Mouse (Mus musculus) forelimb bud, embryonic 11.5 days (tissue): ENCODE data around the gene Grin2d.
"Not testable (repeated sequence)": the region's sequence is repeated elsewhere in the genome, so short reads cannot be mapped to it uniquely, and the experiment has no call there.

ENCODE experiments used
- DNase-seq: peaks from one replicate; pipeline ENCODE4 v3.0.0-alpha.2; 2012; ENCODE audit warnings: low read depth, low spot score

The Grin2d gene

DNA sequence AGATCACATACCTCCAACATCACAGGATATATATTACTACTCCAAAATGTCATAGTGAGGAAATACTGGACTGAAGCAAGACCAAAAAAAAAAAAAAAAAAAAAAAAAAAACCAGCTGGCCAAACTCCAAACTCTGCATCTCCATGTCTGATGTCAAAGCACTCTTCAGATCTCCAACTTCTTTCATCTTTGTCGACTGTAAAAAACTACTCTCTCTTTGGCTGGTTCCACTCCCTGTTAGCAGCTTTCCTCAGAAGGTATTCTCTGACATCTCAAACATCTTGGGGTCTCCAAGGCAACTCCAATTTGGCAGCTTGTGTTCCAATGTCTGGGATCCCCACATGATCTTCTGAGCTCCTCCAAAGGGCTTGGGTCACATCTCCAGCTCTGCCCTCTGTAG is at the start of gene Grin2d:
Grin2d (minus strand) TSS at position 101 of the 400 bp plus-strand sequence.
- not testable (repeated sequence) for DNase-seq

DNA sequence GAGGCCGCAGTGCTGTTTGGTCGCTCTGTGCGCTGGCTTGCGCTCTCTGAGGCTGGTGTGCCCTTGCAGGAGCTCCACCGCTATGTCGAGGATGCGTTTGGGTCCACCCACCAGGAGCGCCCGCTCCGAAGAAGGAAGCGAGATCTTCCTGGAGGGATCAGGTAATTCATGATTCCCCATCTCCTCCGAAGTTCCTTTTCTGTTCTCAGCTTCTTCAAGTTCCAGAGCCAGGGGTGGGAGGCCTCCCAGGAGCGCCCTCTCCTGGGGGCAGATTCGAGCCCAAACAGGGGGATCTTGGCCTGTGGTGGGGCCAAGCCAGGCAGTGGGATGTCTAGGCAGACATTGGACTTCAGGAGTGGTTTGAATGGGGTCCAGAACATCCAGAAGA is 46.2 kb upstream of the Grin2d start:
- DNase-seq: no peak

DNA sequence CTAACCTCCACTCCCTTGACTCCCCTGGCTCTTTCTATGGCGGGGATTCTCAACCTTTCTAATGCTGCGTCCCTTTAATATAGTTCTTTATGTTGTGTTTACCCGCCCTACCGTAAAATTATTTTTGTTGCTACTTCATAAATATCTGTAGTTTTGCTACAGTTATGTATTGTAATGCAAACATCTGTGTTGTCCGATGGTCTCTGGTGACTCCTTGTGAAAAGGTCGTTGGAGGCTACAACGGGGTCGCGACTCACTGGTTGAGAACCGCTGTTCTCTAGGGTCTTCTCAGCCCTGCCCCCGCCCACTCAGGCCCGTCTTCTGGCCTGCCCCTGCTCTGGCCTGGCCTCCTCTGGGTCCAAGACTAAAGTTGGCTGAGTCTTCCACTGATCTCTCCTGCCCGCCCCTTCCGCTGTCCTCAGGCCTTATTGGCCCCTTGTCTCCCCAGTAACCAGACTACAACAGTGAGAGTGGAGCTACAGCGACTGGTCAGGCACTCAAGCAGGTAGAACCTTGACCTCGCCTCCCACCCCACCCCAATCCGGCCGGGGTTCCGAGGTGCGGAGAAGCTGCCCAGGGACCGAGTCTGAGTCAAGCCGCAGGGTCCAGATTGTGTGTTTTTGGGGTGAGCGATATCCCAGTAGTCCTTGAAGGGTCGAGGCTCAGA is 45.7 kb upstream of the Grin2d start, which contains the start of gene Ccdc114:
Ccdc114 (plus strand) TSS at position 311 of the 667 bp plus-strand sequence.
- DNase-seq: peak; percentile 31

DNA sequence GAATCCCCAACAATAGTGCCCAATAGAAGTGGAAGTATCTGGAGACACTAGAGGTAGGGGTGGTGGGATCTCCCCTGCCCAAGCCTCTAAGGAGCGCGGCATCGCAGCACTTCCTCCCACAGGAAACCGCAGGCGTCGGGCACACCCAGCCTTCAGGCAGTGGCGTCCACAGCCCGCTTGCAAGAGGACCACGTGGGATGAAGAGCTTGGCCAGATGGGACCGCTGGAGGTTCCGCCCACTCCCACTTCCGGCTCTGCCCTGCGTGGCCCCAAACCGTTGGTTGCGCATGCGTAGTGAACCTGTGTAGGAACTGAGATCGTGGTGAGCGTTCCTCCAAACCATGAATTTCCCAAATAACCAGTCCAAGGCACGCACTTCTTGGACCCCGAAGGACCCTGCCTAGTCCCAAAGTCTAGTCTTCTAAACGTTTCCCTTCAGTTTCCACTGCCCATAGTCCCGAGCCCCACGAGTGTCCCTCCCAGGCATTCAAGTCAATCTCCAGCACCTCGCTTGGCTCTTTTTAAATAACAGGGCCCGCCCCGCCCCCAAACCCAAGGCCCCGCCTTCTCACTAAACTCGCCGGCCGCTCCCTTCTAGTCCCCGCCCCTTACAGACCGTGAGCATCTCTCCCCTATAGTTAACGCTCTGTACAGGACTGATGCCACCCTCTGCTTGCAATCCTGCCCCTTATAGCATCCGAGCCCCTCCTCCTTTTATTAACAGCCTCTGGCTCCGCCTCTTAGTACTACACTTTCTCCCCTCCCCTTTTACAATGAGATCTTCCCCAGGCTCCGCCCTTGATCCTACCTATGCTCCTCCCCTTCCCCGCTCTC is 45.0 kb upstream of the Grin2d start:
- peak; percentile 95 for DNase-seq

DNA sequence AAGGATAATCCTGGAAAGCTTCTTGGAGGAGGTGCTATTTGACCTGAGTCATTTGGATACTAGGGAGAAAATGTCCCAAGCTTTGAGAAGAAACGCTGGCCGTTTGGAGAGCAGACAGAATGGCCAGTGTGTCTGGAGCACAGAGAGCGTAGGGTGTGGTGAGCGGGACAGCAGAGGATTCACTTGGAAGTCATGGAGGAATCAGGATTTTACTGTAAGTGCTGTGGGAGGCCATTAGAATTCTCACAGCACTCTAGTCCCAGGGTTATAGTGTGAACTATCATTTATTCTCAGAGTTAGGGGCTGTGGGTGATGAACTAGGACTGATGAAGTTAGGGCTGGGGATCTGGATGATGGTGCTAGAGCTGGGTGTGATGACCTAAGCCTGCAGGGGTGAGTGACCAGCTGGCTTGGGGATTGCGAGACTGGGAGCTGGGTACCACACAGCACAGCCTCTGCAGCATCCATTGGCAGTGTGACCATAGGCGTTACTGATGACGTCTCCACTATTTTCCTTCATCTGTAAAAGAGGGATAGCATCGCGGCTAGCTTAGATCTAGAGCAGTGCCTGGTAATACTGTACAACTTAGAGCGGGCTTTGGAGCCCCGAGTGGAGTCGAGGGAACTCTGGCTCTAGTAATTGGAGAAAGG is 43.9 kb upstream of the Grin2d start:
- DNase-seq: no peak

DNA sequence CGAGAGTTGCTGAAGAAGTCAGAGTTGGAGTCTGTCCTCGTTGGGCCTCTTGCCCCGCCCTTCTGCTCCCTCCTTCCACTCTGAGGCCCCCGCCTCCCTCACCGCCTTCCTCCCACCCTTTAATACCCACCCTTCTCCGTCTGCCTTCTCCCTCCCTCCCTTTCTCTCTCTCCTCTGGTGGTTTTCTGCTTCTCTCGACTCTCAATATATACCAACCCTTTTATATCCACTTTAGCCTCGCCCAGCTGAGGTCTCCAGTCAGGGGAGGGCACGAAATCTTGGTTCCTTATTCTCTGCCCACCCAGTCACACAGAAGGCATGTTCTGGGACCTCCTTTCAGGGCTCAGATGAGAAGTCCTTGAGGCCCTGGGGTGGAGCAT is 43.1 kb upstream of the Grin2d start, which contains the start of gene Emp3:
Emp3 (minus strand) TSS at position 163 of the 380 bp plus-strand sequence.
- no peak for DNase-seq

DNA sequence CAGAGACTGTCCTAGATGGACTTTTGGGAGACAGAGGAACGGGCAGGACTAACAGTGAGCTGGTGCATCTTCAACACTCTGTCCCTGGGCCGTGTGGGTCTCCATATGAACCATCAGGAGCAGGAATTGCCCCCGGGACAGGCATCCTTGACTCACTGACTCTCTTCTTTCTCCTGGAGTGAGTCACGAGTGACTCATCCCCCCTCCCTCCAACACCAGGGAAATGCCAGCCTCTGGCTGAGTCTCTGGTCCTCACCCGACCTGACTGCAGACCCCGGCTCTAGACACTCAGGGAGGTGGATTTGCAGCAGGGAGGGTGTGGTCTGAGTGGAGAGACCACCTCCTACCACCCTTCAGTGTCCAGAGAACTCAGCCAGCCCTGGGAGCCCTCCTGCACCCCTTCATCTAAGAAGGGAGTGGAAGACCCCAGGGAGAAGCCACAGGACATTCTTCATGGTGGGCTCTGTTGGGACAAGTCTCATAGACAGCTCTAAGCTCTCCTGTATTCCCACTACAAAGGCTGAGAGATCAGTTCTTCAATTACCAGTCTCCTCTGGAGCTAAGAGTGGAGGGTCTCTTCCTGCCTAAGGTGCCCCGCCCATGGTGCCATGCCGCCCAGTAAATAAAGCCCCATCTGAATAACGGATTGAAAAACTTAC is 42.5 kb upstream of the Grin2d start:
- no peak for DNase-seq

DNA sequence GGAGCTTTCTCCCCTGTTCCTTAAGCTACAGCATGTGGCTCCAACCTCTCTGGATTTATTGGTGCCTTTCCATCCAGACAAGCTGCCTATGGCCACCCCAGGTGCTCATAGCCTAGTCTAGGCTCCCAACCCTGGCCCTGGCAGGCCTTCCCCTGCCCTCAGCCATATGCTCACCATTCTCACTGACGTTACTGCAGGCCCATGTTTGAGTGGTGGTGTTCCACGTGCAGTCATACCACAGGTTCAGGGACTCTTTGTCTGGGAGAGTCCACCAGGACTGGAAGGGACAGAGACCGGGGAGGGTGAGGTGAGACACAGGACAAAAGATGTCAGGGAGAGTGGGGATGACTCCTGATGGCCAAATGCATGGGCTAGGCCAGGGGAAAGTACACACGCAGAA is 41.6 kb upstream of the Grin2d start:
- DNase-seq: no peak

DNA sequence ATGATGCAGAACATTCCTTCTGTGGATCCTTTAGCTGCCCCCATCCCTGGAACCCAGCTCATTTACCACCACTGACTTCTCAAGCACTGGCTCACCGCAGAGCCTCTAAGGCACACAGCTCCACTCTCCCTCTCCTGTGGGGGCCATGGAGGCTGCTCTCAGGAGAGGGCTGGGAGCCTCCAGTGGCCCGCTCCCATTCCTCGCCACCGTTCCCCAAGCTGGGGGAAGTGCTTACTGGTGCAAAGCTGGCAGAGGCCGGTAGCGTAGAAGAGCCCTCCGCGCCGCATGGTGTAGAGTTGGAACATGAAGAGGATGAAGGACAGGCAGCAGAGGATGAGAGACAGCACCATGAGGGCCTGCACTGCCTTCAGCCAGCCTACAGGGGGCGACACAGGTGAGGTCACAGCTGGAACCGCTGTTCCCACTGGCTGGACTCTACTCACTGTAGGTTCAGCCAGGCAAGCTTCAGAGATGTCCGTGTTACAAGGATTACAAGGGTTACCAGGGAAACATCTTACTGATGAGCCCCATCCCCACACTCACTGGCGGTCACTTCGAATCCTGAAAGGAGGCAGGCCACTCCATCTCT is 41.0 kb upstream of the Grin2d start:
- DNase-seq: no peak

DNA sequence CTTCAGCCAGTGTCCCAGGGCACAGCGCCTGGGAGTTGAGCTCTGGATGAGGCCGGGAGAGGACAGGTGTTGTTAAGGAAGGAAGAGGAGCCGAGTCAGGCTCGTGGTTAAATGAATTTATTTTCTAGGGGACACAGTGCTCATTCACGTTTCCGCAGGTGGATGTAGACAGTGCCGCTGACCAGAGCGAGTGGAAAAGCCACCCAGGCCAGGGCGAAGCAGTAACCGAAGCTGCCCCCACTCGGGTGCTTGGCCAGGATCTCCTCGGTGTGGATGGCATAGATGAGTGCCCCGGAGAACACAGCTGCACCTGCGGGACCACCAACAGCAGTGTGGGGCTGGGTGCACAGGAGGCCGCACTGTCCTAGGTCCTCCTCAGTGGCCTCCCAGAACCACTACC is 39.7 kb upstream of the Grin2d start:
- DNase-seq: no peak

DNA sequence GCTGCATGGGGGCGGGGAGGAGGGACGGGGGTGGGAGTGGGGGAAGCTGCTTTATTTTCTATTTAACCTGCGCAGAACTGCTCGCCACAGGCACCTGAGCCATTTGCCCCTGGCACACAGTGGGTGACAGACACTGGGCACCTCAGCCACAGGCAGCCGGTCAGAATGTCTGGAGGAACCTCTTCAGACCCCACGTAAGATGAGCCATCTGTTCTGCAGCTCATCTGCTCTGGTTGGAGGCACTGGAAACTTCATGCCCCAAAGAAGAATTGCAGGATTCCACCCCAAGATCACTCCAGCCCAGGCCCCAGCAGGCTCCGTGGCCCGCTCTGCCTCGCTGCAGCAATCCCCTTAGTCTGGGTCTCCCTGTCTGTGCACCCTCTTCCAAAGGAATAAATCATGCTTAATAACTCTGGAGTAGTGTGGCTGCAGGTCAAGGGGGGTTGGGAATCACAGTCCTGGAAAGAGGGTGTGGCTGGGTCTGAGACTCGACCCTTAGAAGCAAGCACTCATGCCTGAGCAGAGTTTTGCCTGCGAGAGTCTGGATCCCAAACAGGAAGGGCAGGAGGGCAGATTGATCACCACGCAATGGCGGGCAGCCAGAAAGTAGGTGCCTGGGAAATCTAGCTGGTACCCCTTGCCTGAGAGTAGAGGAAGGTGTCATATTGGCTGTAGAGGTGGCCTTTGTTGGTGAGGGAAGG is 39.0 kb upstream of the Grin2d start:
- DNase-seq: no peak

DNA sequence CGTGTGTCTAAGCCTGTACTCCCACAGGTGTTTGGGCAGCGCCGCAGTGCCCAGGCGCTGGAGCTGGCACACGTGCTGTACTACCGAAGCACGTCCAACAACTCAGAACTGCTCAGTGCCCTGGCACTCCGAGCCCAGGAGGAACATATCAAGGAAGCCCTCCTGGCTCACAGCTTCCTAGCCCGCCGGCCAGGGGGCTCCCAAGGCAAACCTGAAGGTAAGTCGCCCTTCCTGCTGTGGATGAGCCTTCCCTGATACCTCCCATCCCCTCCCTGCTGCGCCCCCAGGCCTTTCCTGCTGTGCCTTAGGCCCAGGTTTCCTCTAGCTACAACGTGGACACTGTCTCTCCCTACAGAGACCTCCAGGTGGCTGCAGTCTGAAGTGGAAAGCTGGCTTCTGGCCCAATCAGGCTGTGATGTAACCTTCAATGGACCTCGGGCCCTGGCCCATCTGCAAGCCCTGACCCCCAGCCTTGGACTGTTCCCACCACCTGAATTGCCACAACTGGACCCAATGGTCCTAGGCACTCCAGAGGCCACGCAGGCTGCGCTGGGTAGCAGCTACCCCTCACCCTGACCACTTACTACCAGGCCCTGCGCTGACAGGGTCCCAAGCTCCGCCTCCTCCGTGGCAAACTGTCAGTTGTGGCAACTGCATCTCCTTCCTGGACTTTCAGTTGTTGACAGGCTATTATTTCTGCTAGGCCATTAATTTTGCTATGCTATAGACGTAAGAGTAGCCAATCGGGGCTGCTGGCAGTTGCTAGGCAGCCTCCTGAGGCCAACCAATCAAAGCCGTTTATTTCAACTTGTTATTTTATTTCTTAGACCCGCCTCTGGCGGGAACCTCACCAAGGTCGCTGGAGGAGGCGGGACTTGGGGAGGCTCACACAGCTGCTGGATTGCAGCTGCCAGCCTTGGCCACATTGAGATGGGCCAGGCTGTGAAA is 38.2 kb upstream of the Grin2d start:
- peak; percentile 94 for DNase-seq

DNA sequence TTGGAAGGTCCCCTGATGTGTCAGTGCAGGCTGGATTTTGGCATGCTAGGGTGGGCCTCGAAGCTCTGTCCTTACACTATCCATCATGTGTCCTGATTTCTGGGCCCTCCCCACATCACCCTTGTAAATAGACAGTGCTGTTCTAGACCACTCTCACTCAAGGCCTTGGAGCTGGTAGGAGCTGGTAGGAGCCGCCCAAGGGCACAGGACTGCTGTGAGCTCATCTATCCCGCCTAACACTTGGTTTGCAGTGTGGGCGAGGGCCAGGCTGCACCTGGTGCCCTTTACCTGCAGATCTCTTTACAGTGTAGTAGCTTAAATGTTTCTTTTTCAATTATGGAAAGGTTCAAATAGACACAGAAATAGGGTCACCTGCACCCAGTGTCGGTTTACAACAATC is 36.8 kb upstream of the Grin2d start:
- no peak for DNase-seq

DNA sequence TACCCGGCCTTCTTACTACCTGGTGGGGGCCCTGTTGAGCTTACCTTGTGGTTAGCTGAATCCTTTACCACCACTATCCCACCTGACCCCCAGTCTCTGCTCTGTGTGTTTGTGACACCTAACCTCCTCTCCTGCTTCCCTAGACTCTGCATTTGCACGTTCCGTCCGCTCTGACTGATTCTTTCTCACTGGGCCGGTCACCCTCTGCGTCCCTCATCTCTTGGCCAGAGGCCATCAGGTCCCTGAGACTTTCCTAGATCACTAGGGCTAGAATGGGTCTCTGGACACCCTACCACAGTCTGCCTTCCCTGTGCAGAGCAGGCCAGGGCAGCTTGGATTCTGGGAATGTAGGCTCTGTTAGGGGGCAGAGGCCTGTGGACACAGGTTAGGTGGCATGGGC is 35.9 kb upstream of the Grin2d start:
- DNase-seq: no peak

DNA sequence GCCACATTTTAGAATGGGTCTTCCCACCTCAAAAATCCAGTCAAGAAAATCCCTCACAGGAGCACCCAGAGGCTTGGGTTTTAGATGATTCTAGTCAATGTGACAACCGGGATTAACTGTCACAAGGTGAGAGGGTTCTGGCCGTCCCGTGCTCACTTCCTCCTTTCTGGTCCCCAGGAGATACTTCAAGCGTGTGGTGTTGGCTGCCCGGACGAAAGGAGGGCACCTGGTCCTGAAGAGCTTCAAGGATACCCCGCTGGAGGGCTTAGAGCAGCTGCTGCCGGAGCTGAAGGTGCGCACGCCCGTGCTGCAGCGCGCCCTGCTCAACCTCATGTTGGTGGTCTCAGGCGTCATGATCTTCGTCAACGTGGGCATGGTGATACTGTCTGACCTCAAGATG is 31.0 kb upstream of the Grin2d start:
- DNase-seq: no peak

DNA sequence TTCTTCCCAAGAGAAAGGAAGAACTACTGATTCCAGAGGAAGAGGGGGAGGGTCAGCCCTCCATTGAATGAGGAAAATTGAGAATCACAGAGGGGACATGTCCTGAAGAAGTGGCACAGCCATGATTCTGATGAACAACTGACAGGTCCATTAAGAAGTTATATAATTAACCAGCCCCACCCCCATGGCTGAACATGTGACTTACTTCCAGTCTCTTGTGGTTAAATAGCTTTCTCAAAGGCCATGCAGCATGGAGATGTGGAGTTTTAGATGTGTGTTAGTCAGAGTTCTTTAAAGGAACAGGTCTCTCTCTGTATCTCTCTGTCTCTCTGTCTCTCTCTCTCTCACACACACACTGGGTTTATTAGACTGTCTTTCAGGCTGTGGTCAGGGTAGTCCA is 30.2 kb upstream of the Grin2d start:
- DNase-seq: no peak

DNA sequence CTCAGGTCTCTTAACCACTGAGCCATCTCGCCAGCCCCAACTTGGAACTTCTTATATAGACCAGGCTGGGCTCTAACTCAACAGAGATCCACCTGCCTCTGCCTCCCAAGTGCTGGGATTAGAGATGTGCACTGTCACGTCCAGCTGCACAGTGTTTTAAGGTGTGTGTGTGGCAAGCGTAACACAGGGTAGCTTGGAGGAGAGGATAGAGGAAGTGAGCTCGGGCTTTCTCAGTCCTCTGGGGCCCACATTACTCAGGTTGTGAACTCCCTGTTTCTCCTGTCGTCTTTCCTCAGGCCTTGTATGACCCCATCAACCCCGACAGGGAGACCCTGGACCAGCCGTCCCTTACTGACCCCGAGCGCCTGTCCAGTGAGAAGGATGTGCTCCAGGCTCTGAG is 28.4 kb upstream of the Grin2d start:
- DNase-seq: no peak

DNA sequence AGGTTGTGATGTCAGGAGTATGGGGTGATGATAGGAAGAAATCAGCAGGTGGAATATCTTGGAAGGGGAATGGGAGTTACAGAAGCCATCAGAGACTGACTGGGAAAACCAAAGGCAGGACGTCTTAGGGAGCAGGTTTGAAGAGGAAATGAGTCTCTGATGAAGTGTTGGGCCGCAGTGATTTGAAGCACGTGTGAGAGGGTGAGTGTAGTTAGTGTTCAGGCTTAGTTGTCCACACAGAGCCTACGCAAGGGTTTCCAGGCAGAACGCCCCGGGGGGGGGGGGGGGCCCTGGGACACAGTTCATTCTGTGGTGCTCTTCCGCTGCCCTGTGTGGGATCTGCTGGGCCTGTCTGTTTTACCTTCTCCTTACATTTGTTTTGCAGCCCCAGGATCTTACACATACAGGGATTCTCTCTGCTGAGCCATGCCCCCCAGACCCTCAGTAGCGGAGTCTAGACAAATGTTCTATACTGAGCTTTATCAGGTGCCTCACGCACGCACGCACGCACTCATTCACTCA is 24.4 kb upstream of the Grin2d start:
- peak; percentile 58 for DNase-seq

DNA sequence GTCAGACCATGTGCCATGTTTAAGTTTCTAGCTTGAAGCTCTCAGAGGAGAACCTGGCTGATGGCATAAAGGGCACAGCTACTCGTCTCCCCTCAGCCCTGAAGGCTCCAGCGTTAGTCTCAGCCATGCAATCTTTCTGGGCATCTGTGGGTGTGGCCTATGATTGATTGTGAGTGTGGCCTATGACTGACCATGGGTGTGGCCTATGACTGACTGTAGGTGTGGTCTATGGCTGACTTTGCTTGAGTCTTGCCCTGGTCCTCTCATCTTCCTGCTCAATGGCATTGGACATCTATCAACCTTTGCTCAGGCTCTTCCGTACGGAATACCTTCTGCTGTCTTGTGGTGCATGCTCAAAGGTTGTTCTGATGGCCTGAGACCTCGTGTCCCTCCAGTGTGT is 23.4 kb upstream of the Grin2d start:
- DNase-seq: peak; percentile 41

DNA sequence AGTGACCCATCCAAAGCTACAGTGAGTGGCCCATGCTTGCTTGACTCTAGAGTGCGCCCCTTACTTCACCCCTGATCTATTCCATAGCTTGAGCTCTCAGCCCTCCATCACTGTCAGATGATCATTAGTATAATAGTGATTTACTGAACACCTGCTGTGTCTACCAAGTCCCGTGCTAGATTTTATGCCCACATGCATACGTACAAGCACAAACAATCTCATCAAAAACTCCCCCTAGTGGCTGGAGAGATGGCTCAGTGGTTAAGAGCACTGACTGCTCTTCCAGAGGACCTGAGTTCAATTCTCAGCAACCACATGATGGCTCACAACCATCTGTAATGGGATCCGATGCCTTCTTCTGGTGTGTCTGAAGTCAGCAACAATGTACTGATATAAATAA is 19.9 kb upstream of the Grin2d start:
- DNase-seq: not testable (repeated sequence)
